Mouse (Mus musculus) limb, embryonic 11.5 days (tissue): ENCODE results near the gene Smim14. TPM values are rescaled to one million over a fixed set of nuclear protein-coding genes. Genes with fewer than 3 reads are reported as not detected.
A peak's percentile ranks its signal among the peaks of the same experiment; 100 is the strongest.

Experiments
- ATAC-seq: fragments of 200-750 bp; cut with Nextera tagmentation; 2 replicates; pipeline ENCODE4 v1.8.0; 2017; ENCODE audit warnings: low read depth; ENCODE audit not compliant: insufficient number of reproducible peaks, low FRiP score, low TSS enrichment
- DNase-seq: peaks from one replicate; pipeline ENCODE4 v3.0.0-alpha.2; 2015; ENCODE audit warnings: low spot score
- H3K27ac ChIP-seq: fragments of 300-500 bp; sonication (generic); replicated peaks from 2 replicates; pipeline ENCODE4 v1.5.1; 2014; ENCODE audit warnings: low read depth, mild to moderate bottlenecking, low read length
- H3K27me3 ChIP-seq: fragments of 300-500 bp; sonication (generic); 2 replicates; pipeline ENCODE4 v1.6.1; 2014; ENCODE audit warnings: mild to moderate bottlenecking, low read length, mixed read lengths; ENCODE audit not compliant: control insufficient read depth, insufficient read depth
- H3K36me3 ChIP-seq: fragments of 300-500 bp; sonication (generic); 2 replicates; pipeline ENCODE4 v1.6.1; 2014; ENCODE audit warnings: mild to moderate bottlenecking, low read length, moderate library complexity, mixed read lengths; ENCODE audit not compliant: control insufficient read depth, insufficient read depth
- H3K4me1 ChIP-seq: fragments of 300-500 bp; sonication (generic); 2 replicates; pipeline ENCODE4 v1.6.1; 2014; ENCODE audit warnings: low read length, mixed read lengths; ENCODE audit not compliant: control insufficient read depth, insufficient read depth
- H3K4me2 ChIP-seq: fragments of 300-500 bp; sonication (generic); 2 replicates; pipeline ENCODE4 v1.6.1; 2014; ENCODE audit warnings: low read depth, mild to moderate bottlenecking, moderate library complexity; ENCODE audit not compliant: severe bottlenecking
- H3K4me3 ChIP-seq: fragments of 300-500 bp; sonication (generic); 2 replicates; pipeline ENCODE4 v1.5.1; 2014; ENCODE audit warnings: low read depth, low read length
- H3K9ac ChIP-seq: fragments of 300-500 bp; sonication (generic); 2 replicates; pipeline ENCODE4 v1.6.1; 2014; ENCODE audit warnings: mild to moderate bottlenecking, low read length
- H3K9me3 ChIP-seq: fragments of 300-500 bp; sonication (generic); 2 replicates; pipeline ENCODE4 v1.6.1; 2016; ENCODE audit warnings: low read length; ENCODE audit not compliant: control insufficient read depth
- whole genome bisulfite sequencing: fragments of 180-500 bp; shearing (Covaris S2); extraction: QIAGEN DNeasy Blood & Tissue Kit; methylation state at CpG from one replicate; pipeline ENCODE4 v1.1.7; 2014; 5-methylcytosine and 5-hydroxymethylcytosine counted together
- polyA plus RNA-seq: library from polyadenylated mRNA; unstranded; fragments of >200 nt; fragmentation: Nextera tagmentation; extraction: Ambion mirVana; gene quantifications from 2 replicates; pipeline ENCODE4 v1.2.1, GENCODE M21; 2014

Gene Smim14
- 75.6 and 80.5 TPM in 2 replicates for polyA plus RNA-seq

DNA sequence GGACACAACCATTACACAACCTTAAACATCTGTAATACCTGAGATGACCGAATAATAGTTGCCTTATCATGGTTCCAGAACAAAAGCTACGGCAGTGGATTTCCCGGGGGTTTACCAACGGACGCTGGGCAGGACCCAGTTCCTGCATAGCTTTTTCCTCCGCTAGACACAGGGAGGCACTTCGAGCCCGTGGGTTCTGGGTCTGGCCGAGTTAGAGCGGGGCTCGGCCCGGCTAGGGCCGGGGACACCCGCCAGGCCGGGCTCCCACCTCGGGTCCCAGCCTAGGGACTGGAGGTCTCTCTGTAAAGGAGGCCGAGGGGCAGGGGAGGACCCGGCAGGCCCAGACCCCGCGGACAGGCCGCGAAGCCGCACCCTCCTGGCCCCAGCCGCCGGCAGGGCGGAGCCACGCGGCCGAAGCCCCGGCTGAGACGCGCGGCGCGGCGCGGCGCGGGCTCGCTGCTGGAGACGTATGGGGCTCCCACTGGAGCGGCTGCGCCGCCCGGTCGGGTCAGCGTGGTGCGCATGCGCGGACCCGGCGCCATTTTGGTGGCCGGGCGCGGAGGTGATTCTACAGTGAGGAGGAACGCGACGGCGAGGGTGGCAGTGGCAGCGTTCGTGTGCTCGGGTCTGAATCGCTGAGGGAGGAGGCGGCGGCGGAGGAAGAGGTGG is at the start of gene Smim14, which contains the start of gene Ube2k:
TSS of gene Smim14 (minus strand) at position 434 of the 669 bp plus-strand sequence.
TSS of gene Ube2k (plus strand) at position 483 of the 669 bp plus-strand sequence.
- Histone ChIP-seq H3K4me1 (no peaks in the 10 kb centered on the region; the same call in 1 of the 2 replicates), H3K36me3 (no peaks in the 10 kb centered on the region), H3K9ac (peak within 1 kb of the TSS; percentile 96), H3K27me3 (no peaks in the 10 kb centered on the region), H3K9me3 (no peaks in the 10 kb centered on the region), H3K4me2 (peak within 1 kb of the TSS; percentile 66), H3K27ac (peak within 1 kb of the TSS; percentile 99), H3K4me3 (peak within 1 kb of the TSS; percentile 95)
- DNase-seq: peak; percentile 96
- WGBS: under 1% methylated on average over 66 of the region's 66 CpGs
- ATAC-seq: peak; percentile 98

DNA sequence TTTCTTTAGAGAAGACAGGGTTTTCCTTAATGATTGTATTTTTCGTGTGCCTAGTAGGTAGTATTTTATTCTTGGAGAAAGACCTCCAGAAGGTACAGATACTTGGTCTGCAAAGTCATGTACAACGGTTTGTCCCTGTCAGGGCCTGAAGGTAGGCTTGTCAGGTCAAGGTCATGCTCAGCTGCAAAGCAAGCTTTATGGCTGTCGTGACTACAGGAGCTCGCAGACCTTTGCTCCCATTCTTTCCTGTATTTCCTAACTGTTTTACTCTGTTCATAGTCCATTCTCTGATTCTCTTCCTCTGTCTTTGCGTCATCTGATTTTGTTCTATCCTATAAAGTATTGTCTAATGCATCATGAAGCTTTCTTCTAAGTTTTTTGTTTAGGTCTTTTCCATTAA is 49.3 kb upstream of the Smim14 start:
- no peak overlapping the region for H3K4me3 ChIP-seq
- peaks cover 9% of the 10 kb centered on the region; the same call in 1 of the 2 replicates for H3K36me3 ChIP-seq
- no peak overlapping the region for H3K27ac ChIP-seq
- no peak overlapping the region for H3K9ac ChIP-seq
- H3K27me3 ChIP-seq: no peaks in the 10 kb centered on the region
- no peak overlapping the region for H3K4me2 ChIP-seq
- H3K9me3 ChIP-seq: no peaks in the 10 kb centered on the region
- ATAC-seq (no peak), DNase-seq (no peak)
- 91% methylated on average over 5 of the region's 5 CpGs for WGBS
- H3K4me1 ChIP-seq: no peaks in the 10 kb centered on the region

DNA sequence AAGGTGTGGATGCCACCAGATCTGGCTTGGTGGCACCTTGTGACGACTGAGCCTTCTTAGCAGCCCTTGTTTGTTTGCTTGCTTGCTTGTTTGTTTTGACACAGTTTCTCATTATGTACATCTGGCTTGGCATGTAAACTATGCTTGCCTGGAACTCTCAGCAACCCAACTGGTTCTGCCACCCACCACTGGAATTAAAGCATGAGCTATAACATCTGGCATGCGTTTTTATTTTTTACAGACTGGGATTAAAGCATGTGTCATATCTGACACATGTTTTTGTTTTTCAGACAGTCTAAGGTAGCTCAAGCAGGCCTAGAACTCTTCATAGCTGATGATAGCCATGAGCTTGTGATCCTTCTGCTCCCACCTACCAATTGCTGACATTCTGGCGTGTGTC is 41.6 kb upstream of the Smim14 start:
- Histone ChIP-seq H3K9ac (no peak overlapping the region), H3K9me3 (no peaks in the 10 kb centered on the region), H3K4me2 (no peak overlapping the region), H3K4me1 (no peaks in the 10 kb centered on the region), H3K27ac (no peak overlapping the region), H3K36me3 (0 out of 2 replicates have a peak, but pooled peaks cover 3% of the 10 kb centered on the region), H3K27me3 (no peaks in the 10 kb centered on the region), H3K4me3 (no peak overlapping the region)
- no peak for DNase-seq
- ATAC-seq: no peak
- WGBS: 79% methylated on average over 3 of the region's 3 CpGs

DNA sequence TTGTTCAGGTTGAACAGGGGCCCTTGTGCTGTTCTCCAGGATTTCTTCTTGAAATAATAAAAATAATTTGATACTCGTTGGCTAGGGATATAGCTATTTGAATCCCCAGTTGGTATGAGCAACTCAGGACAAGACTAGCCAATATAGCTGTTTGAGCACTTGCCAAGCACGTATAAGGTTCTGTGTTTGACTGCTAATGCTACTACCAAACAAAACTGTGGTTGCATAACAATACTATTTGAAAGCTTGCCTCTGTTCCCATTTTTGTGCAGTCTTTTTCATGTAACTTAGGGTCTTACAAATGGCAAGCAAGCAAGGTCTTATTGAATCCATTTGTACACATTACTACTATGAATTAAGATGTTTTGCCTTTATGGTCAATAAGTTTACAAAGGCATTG is 38.9 kb upstream of the Smim14 start:
- Histone ChIP-seq H3K9me3 (no peaks in the 10 kb centered on the region), H3K4me3 (no peak overlapping the region), H3K9ac (no peak overlapping the region), H3K27ac (no peak overlapping the region), H3K27me3 (no peaks in the 10 kb centered on the region), H3K4me2 (no peak overlapping the region), H3K4me1 (no peaks in the 10 kb centered on the region), H3K36me3 (0 out of 2 replicates have a peak, but pooled peaks cover 3% of the 10 kb centered on the region)
- WGBS: 88% methylated on average over 2 of the region's 2 CpGs
- ATAC-seq (no peak), DNase-seq (no peak)

DNA sequence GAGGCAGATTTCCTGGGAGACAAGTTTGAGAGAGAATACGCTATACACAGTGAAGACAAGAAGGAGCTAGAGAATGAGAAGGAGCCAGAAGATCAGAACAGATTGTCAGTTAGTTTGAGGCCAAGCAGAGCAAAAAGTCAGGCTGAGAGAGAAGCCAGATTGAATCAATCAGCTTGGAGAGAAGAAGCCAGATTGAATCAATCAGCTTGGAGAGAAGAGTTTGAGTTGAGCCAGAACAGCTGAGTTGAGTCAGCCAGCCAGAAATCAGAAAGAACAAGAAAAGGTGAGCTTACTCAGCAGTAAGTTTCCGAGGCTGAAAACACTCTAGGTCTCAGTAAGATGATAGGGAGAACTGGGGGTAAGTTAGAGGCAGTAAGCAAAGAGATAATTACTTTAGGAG is 37.9 kb upstream of the Smim14 start:
- H3K9me3 ChIP-seq: no peaks in the 10 kb centered on the region
- H3K27ac ChIP-seq: no peak overlapping the region
- H3K4me3 ChIP-seq: no peak overlapping the region
- 72% methylated on average over 2 of the region's 2 CpGs for WGBS
- DNase-seq (no peak), ATAC-seq (no peak)
- no peaks in the 10 kb centered on the region for H3K4me1 ChIP-seq
- 0 out of 2 replicates have a peak, but pooled peaks cover 3% of the 10 kb centered on the region for H3K36me3 ChIP-seq
- H3K4me2 ChIP-seq: no peak overlapping the region
- no peaks in the 10 kb centered on the region for H3K27me3 ChIP-seq
- H3K9ac ChIP-seq: no peak overlapping the region

DNA sequence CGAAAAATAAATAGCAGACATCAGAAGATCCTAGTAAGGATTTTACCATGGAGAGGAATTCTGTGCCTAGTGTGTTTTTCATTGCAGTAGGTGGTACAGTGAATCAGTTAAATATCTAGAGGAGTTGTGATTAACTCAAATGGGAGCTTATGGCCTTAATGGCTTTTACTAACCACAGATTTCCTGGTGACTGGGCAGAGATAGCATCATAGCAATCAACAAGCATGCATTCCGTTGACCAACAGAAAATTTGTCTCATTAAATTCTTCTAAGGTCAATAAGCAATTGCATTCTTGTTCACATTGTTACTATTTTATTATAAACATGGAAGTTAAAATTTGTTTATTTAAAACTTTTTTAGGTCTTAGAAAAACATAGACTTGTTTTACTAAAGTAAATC is 28.5 kb upstream of the Smim14 start:
- peaks cover 5% of the 10 kb centered on the region; the same call in 1 of the 2 replicates for H3K36me3 ChIP-seq
- H3K27ac ChIP-seq: no peak overlapping the region
- H3K9ac ChIP-seq: no peak overlapping the region
- no peak overlapping the region for H3K4me3 ChIP-seq
- ATAC-seq (no peak), DNase-seq (no peak)
- no peaks in the 10 kb centered on the region for H3K9me3 ChIP-seq
- whole genome bisulfite sequencing: 88% methylated on average over 2 of the region's 2 CpGs
- H3K27me3 ChIP-seq: no peaks in the 10 kb centered on the region
- no peaks in the 10 kb centered on the region for H3K4me1 ChIP-seq
- H3K4me2 ChIP-seq: no peak overlapping the region

DNA sequence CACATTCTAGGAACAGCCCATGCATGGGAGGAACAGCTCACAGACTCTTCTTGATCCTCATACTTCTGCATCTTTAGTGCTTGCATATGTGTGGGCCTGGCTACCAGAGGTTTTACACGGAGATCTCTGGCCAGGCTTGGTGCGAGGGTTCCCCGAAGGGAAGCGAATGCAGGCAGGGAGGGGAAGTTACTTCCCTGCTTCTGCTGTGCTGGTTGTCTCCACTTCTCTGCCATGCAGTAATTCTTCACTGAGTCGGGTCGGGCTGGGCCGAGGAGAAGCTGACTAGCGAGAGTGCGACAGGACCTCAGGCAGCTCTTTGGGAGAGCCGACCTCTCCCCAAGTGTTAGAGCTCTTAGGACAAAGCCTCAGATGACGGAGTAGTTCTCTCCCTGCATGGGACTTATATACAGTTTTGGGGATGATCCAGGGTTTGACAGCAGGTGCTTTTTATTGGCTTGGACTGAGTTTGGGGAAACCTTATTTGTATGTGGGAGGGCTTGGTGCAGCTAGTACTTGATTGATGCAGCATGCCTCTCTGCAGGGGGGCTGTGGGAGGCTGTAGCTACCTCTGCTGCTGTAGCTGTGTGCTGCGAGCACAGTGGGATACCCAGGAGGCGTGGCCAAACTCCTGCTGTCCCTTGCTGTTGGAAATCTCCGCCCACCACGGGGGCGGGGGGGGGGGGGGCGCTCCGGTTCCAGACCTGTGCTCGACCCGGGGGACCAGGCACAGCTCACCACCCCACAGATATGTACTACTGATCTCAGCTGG is 24.3 kb upstream of the Smim14 start:
- H3K36me3 ChIP-seq: peaks cover 5% of the 10 kb centered on the region; the same call in 1 of the 2 replicates
- H3K9me3 ChIP-seq: no peaks in the 10 kb centered on the region
- no peak overlapping the region for H3K4me2 ChIP-seq
- no peak overlapping the region for H3K27ac ChIP-seq
- H3K4me3 ChIP-seq: no peak overlapping the region
- WGBS: 35% methylated on average over 20 of the region's 20 CpGs
- ATAC-seq (no peak), DNase-seq (no peak)
- no peaks in the 10 kb centered on the region for H3K4me1 ChIP-seq
- H3K27me3 ChIP-seq: no peaks in the 10 kb centered on the region
- H3K9ac ChIP-seq: no peak overlapping the region

DNA sequence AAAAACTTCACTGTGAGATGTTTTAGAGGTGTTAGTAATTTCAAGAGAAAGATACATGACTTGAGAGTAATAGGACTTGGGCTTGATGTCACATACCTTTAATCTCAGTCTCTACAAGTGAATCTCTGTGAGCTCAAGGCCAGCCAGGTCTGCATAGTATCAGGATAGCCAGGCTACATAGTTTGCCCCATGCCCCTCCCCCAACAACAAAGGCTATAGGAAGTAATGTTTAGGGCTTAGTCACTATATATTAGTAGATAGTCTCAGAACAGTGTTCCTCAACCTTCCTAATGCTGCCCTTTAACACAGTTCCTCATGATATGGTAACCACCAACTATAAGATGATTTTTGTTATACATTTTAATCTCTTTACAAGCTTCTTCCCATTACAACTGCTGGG is 20.1 kb upstream of the Smim14 start:
- H3K4me2 ChIP-seq: no peak overlapping the region
- DNase-seq (no peak), ATAC-seq (no peak)
- H3K9ac ChIP-seq: no peak overlapping the region
- H3K36me3 ChIP-seq: peaks cover 5% of the 10 kb centered on the region; the same call in 1 of the 2 replicates
- no peak overlapping the region for H3K27ac ChIP-seq
- no peaks in the 10 kb centered on the region for H3K9me3 ChIP-seq
- no peak overlapping the region for H3K4me3 ChIP-seq
- no peaks in the 10 kb centered on the region for H3K4me1 ChIP-seq
- H3K27me3 ChIP-seq: no peaks in the 10 kb centered on the region
